Mouse (Mus musculus) E14TG2a.4 (cell line): ENCODE measurements at regions not wholly inside any gene's neighbourhood (a gene's known extent, or its start where the extent isn't known, plus 50 kb on each side); places are given as distances from the start of the nearest gene placed in this dataset.

Experiments
- CTCF ChIP-seq: conservative IDR thresholded peaks from 2 replicates; pipeline ENCODE4 v1.5.1; 2014; ENCODE audit warnings: low read length
- NANOG ChIP-seq: IDR thresholded peaks from 2 replicates; pipeline ENCODE4 v1.6.1; 2014; ENCODE audit warnings: borderline replicate concordance, low read length, mixed read lengths

DNA sequence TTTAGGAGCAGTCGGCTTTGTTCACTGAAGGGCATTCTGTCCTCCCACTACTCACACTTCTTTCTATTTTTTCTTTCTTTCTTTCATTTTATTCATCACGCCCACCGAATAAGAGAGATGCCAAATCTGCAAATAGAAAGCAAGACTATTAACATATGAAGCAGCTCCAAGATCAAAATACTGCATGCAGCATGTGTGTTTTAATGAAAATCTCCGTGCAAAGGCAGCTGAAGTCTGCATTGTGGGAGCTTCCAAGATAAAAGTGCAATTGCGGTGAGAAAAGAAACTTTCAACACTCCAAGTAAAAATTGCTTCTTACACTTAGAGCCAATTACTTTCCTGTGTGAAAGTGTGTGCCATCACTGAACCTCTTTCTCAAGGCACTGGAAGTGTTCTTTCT lies 449.8 kb upstream of the Chl1 start:
- TF ChIP-seq CTCF (no peak), NANOG (no peak)
